Mouse (Mus musculus): ENCODE data around the gene Ncln. TPM values are rescaled to one million over a fixed set of nuclear protein-coding genes. Genes with fewer than 3 reads are reported as not detected.

The Ncln gene
- total RNA-seq (2014; fragmentation: Nextera tagmentation) = 58.2 and 72.3 TPM in 2 replicates
- 35.5 and 50.1 TPM in 2 replicates for total RNA-seq (2017)
- 154 and 179 TPM in 2 replicates for polyA plus RNA-seq (2012)

DNA sequence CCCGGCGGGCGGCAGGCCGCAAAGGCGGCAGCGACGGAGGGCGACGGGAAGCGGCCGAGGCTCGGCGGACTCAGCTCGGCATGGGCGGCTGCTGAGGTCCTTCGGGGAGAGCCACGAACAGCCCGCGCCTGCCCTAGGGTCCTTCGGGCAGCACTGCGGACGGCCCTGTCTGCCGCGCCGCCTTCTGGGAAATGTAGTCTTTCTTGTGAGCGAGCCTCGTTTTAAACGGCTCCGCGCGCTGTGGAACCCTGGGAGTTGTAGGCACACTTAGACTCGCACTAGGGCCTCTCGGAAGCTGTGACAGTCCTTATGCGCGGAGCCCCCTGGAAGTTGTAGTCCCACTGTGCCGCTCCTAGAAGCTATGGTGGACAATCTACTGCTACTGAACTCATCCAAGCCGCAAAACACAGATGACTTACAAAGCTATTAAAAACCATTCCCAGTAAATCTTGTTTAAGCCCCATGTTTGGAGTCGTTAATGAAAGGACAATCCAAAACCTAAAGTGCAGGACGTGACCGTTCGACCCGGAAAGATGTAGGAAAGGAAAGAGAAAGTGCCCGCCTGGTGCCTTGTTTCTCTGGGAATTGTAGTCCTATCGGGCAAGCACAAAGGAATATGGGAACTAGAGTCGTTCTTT is at the start of gene Ncln:
Gene Ncln, minus strand, starts transcription at position 129 of the 638 bp plus-strand sequence.
- Histone ChIP-seq H3K4me1 (ENCODE audit: insufficient read depth, low read depth, low read length) (peaks cover 82% of the 10 kb centered on the region), H3K36me3 (replicated peaks) (peaks cover 62% of the 10 kb centered on the region), H3K4me3 (ENCODE audit: low read depth, low read length) (peak within 1 kb of the TSS; percentile 97), H3K27me3 (ENCODE audit: insufficient read depth, low read length) (no peaks in the 10 kb centered on the region), H3K9me3 (replicated peaks) (no peaks in the 10 kb centered on the region)
- ATAC-seq (ENCODE audit: extremely low read depth, insufficient number of reproducible peaks, low FRiP score, poor library complexity, severe bottlenecking) (peak; percentile 84), DNase-seq (ENCODE audit: low spot score) (peak; percentile 90)
- TF ChIP-seq TAL1 (conservative IDR thresholded peaks at IDR 0.05; ENCODE audit: low read depth, low read length) (no peak), GATA2 (IDR thresholded peaks at IDR 0.05; ENCODE audit: borderline replicate concordance, low read depth, low read length) (no peak), CTCF (IDR thresholded peaks at IDR 0.05; ENCODE audit: low read depth, low read length) (no peak), POLR2AphosphoS5 (IDR thresholded peaks at IDR 0.05; ENCODE audit: insufficient replicate concordance, low read depth, low read length) (no peak), GATA1 (IDR thresholded peaks at IDR 0.05; ENCODE audit: borderline replicate concordance, low read length) (no peak)

DNA sequence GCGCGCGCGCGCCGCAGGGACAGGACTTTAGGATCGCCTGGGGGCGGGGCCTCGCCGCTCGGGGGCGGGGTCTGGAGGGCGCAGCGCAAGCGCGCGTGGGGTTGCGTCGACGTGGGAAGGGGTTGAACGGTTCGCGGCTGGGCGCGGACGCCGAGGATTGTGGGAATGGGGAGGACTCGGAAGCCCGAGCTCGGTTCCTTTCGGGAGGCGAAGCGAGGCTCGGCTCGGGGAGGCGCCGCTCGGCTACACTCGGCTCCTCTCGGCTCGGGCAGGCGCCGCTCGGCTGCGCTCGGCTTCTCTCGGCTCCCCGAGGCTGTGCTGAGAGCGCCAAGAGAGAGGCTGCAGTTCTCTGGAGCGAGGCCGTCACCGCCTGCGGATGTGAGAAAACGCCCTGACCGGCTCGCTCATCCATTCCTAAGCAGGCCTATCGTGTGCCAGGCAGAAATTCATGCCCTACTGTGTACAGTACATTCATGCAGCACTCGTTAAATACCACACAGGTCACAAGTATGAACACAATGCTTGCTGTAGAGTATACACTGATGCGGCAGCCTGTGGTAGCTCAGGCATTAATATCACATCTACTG is 49.1 kb upstream of the Ncln start, which contains the start of gene Gna11:
Gene Gna11, minus strand, starts transcription at position 30 of the 587 bp plus-strand sequence.
- ATAC-seq (ENCODE audit: extremely low read depth, insufficient number of reproducible peaks, low FRiP score, poor library complexity, severe bottlenecking) = peak; percentile 87
- peaks cover 73% of the 10 kb centered on the region for H3K4me1 ChIP-seq (ENCODE audit: insufficient read depth, low read depth, low read length)
- no peaks in the 10 kb centered on the region for H3K9me3 ChIP-seq (replicated peaks)

DNA sequence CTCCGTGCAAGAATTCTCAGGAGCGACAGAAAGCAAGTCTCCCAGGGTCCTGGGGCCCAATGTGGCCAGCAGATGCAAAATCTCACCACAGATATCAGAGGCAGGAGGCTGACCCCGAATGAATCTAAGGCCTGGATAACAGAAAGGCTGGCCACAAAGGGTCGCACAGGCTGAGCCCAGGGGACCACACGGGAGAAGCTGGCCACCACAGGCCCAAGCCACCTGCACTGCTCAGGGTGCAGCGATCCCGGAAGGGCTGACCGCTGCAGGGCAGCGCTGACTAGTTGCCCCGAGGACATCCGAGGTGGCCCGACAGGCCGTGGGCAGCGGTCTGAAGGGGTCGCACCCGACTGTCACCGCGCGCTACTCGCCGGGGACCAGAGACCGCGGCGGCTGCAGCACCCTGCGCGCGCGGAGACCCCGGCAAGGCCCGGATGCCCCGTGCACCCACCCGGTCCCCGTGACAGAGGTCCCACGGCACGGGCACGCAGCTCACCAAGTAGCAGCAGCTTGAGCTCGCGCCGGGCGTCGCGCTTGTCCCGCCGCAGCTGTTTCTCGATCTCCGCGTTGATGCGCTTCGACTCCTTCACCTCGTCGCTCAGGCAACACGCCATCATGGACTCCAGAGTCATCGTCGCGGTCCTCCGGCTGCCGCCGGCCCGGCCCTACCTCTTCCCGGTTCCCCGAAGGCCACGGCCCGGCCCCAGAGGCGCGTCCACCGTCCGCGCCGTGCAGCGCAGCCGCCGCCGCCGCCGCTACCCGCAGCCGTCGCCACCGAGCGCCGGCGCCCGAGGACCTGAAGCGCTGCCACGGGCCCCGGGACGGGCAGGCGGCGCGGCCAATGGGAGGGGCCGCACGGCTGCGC is 48.3 kb upstream of the Ncln start:
- Histone ChIP-seq H3K9me3 (replicated peaks) (no peaks in the 10 kb centered on the region), H3K27me3 (ENCODE audit: insufficient read depth, low read length) (no peaks in the 10 kb centered on the region), H3K4me3 (ENCODE audit: low read depth, low read length) (peak overlapping the region; percentile 93), H3K36me3 (replicated peaks) (peaks cover 42% of the 10 kb centered on the region), H3K4me1 (ENCODE audit: insufficient read depth, low read depth, low read length) (peaks cover 73% of the 10 kb centered on the region)
- no peak for TF ChIP-seq CTCF (IDR thresholded peaks at IDR 0.05; ENCODE audit: low read depth, low read length)
- no peak for TF ChIP-seq TAL1 (conservative IDR thresholded peaks at IDR 0.05; ENCODE audit: low read depth, low read length)
- no peak for TF ChIP-seq GATA1 (IDR thresholded peaks at IDR 0.05; ENCODE audit: borderline replicate concordance, low read length)
- TF ChIP-seq GATA2 (IDR thresholded peaks at IDR 0.05; ENCODE audit: borderline replicate concordance, low read depth, low read length) = no peak
- TF ChIP-seq POLR2AphosphoS5 (IDR thresholded peaks at IDR 0.05; ENCODE audit: insufficient replicate concordance, low read depth, low read length) = no peak
- ATAC-seq (ENCODE audit: extremely low read depth, insufficient number of reproducible peaks, low FRiP score, poor library complexity, severe bottlenecking) (no peak), DNase-seq (ENCODE audit: low spot score) (peak; percentile 38)

More for the DNA sequence above, 49.1 kb upstream of the Ncln start, which contains the start of gene Gna11:
- TF ChIP-seq GATA2 (IDR thresholded peaks at IDR 0.05; ENCODE audit: borderline replicate concordance, low read depth, low read length) (no peak), TAL1 (conservative IDR thresholded peaks at IDR 0.05; ENCODE audit: low read depth, low read length) (no peak), GATA1 (IDR thresholded peaks at IDR 0.05; ENCODE audit: borderline replicate concordance, low read length) (no peak), CTCF (IDR thresholded peaks at IDR 0.05; ENCODE audit: low read depth, low read length) (no peak), POLR2AphosphoS5 (IDR thresholded peaks at IDR 0.05; ENCODE audit: insufficient replicate concordance, low read depth, low read length) (no peak)
- peak; percentile 94 for DNase-seq (ENCODE audit: low spot score)
- H3K4me3 ChIP-seq (ENCODE audit: low read depth, low read length) = peak within 1 kb of the TSS; percentile 93
- H3K36me3 ChIP-seq (replicated peaks) = peaks cover 35% of the 10 kb centered on the region
- H3K27me3 ChIP-seq (ENCODE audit: insufficient read depth, low read length) = no peaks in the 10 kb centered on the region

DNA sequence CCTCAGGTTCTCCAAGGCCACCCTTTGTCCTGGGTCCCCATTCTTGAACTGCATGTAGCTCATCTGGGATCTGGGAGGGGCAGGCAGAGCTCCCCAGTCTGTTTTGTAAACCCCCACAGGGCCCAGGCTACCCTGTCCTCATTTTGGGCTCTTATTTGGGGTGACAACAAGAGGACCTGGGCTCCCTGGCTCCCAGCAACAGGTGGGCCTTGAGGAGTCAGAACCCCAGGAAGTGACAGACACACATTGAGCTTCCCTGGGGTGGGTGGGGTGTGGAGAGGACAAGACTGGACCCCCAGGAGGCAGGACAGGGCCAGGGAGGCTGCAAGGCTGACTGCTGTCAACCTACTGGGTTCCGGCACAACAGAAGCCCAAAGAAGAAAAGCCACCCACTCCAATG is 47.4 kb upstream of the Ncln start:
- peaks cover 75% of the 10 kb centered on the region for H3K4me1 ChIP-seq (ENCODE audit: insufficient read depth, low read depth, low read length)
- H3K4me3 ChIP-seq (ENCODE audit: low read depth, low read length) = peak overlapping the region; percentile 93; the same call in 1 of the 2 replicates
- DNase-seq (ENCODE audit: low spot score) = no peak
- TF ChIP-seq GATA2 (IDR thresholded peaks at IDR 0.05; ENCODE audit: borderline replicate concordance, low read depth, low read length) = no peak
- no peaks in the 10 kb centered on the region for H3K27me3 ChIP-seq (ENCODE audit: insufficient read depth, low read length)
- no peak for ATAC-seq (ENCODE audit: extremely low read depth, insufficient number of reproducible peaks, low FRiP score, poor library complexity, severe bottlenecking)
- H3K36me3 ChIP-seq (replicated peaks) = peaks cover 51% of the 10 kb centered on the region
- H3K9me3 ChIP-seq (replicated peaks) = no peaks in the 10 kb centered on the region

GRCm38 (mm10) chr10:81542727-81543460 is 46.7 kb upstream of the Ncln start:
- ATAC-seq (ENCODE audit: extremely low read depth, insufficient number of reproducible peaks, low FRiP score, poor library complexity, severe bottlenecking) = no peak
- no peaks in the 10 kb centered on the region for H3K27me3 ChIP-seq (ENCODE audit: insufficient read depth, low read length)
- H3K4me3 ChIP-seq (ENCODE audit: low read depth, low read length) = peak overlapping the region; percentile 93; the same call in 1 of the 2 replicates
- TF ChIP-seq TAL1 (conservative IDR thresholded peaks at IDR 0.05; ENCODE audit: low read depth, low read length) = no peak
- TF ChIP-seq POLR2AphosphoS5 (IDR thresholded peaks at IDR 0.05; ENCODE audit: insufficient replicate concordance, low read depth, low read length) = no peak
- TF ChIP-seq GATA1 (IDR thresholded peaks at IDR 0.05; ENCODE audit: borderline replicate concordance, low read length) = no peak
- no peak for TF ChIP-seq GATA2 (IDR thresholded peaks at IDR 0.05; ENCODE audit: borderline replicate concordance, low read depth, low read length)
- no peak for TF ChIP-seq CTCF (IDR thresholded peaks at IDR 0.05; ENCODE audit: low read depth, low read length)
- H3K4me1 ChIP-seq (ENCODE audit: insufficient read depth, low read depth, low read length) = peaks cover 83% of the 10 kb centered on the region
- no peaks in the 10 kb centered on the region for H3K9me3 ChIP-seq (replicated peaks)
- no peak for DNase-seq (ENCODE audit: low spot score)
- H3K36me3 ChIP-seq (replicated peaks) = peaks cover 59% of the 10 kb centered on the region
